Mouse (Mus musculus) hindbrain, embryonic 13.5 days (tissue): ENCODE results near the gene Rcl1. TPM values are rescaled to one million over a fixed set of nuclear protein-coding genes. Genes with fewer than 3 reads are reported as not detected.

Experiments used
- ATAC-seq: fragments of 200-750 bp; cut with Nextera tagmentation; 2 replicates; pipeline ENCODE4 v1.8.0; 2017; ENCODE audit warnings: moderate TSS enrichment; ENCODE audit not compliant: low FRiP score
- H3K27ac ChIP-seq: fragments of 300-500 bp; sonication (generic); 2 replicates; pipeline ENCODE4 v1.5.1; 2015; ENCODE audit warnings: inconsistent platforms, mild to moderate bottlenecking, moderate library complexity
- H3K27me3 ChIP-seq: fragments of 300-500 bp; sonication (generic); 2 replicates; pipeline ENCODE4 v1.6.1; 2015; ENCODE audit warnings: mild to moderate bottlenecking, inconsistent platforms
- H3K36me3 ChIP-seq: fragments of 300-500 bp; sonication (generic); 2 replicates; pipeline ENCODE4 v1.6.1; 2015; ENCODE audit warnings: mild to moderate bottlenecking, inconsistent platforms
- H3K4me1 ChIP-seq: fragments of 300-500 bp; sonication (generic); replicated peaks from 2 replicates; pipeline ENCODE4 v1.6.1; 2015; ENCODE audit warnings: inconsistent platforms
- H3K4me2 ChIP-seq: fragments of 300-500 bp; sonication (generic); 2 replicates; pipeline ENCODE4 v1.6.1; 2015; ENCODE audit warnings: inconsistent platforms, mild to moderate bottlenecking, moderate library complexity
- H3K4me3 ChIP-seq: fragments of 300-500 bp; sonication (generic); 2 replicates; pipeline ENCODE4 v1.5.1; 2015; ENCODE audit warnings: mild to moderate bottlenecking, inconsistent platforms
- H3K9ac ChIP-seq: fragments of 300-500 bp; sonication (generic); 2 replicates; pipeline ENCODE4 v1.6.1; 2015; ENCODE audit warnings: mild to moderate bottlenecking, inconsistent platforms
- H3K9me3 ChIP-seq: fragments of 300-500 bp; sonication (generic); 2 replicates; pipeline ENCODE4 v1.6.1; 2016; ENCODE audit warnings: inconsistent platforms
- WGBS: fragments of 180-500 bp; shearing (Covaris S2); methylation state at CpG from one replicate; pipeline ENCODE4 v1.1.7; 2015; 5-methylcytosine and 5-hydroxymethylcytosine counted together
- polyA plus RNA-seq: library from polyadenylated mRNA; unstranded; fragments of >200 nt; fragmentation: Nextera tagmentation; extraction: Ambion mirVana; gene quantifications from 2 replicates; pipeline ENCODE4 v1.2.1, GENCODE M21; 2015

The Rcl1 gene
- polyA plus RNA-seq, 1 experiment from 2014 or later, result 27.6 TPM

GRCm38 (mm10) chr19:29074802-29075201 lies 26.4 kb upstream of the Rcl1 start:
- no peaks in the 10 kb centered on the region for H3K36me3 ChIP-seq
- no peak overlapping the region for H3K4me2 ChIP-seq
- H3K4me1 ChIP-seq, result 0 out of 2 replicates have a peak, but pooled peaks cover 4% of the 10 kb centered on the region
- no peak for ATAC-seq
- H3K9me3 ChIP-seq, result no peaks in the 10 kb centered on the region
- H3K4me3 ChIP-seq, result no peak overlapping the region
- H3K27ac ChIP-seq, result no peak overlapping the region
- H3K9ac ChIP-seq, result no peak overlapping the region
- no peaks in the 10 kb centered on the region for H3K27me3 ChIP-seq
- 66% methylated on average over 6 of the region's 6 CpGs for WGBS

GRCm38 (mm10) chr19:29088628-29089027 lies 12.5 kb upstream of the Rcl1 start:
- H3K27ac ChIP-seq, result no peak overlapping the region
- 91% methylated on average over 6 of the region's 6 CpGs for WGBS
- no peak overlapping the region for H3K4me2 ChIP-seq
- ATAC-seq, result no peak
- no peaks in the 10 kb centered on the region for H3K27me3 ChIP-seq
- no peaks in the 10 kb centered on the region for H3K9me3 ChIP-seq
- H3K4me1 ChIP-seq, result no peaks in the 10 kb centered on the region
- no peak overlapping the region for H3K9ac ChIP-seq
- no peak overlapping the region for H3K4me3 ChIP-seq
- no peaks in the 10 kb centered on the region for H3K36me3 ChIP-seq

- Histone ChIP-seq H3K4me2 (no peak overlapping the region), H3K4me3 (no peak overlapping the region), H3K9ac (no peak overlapping the region), H3K36me3 (no peaks in the 10 kb centered on the region), H3K4me1 (no peaks in the 10 kb centered on the region), H3K9me3 (no peaks in the 10 kb centered on the region), H3K27ac (no peak overlapping the region), H3K27me3 (no peaks in the 10 kb centered on the region)
- no peak for ATAC-seq
Measured at GRCm38 (mm10) chr19:29092194-29092593, 9.0 kb upstream of the Rcl1 start.

- H3K27me3 ChIP-seq, result 0 out of 2 replicates have a peak, but pooled peaks cover 4% of the 10 kb centered on the region
- no peaks in the 10 kb centered on the region for H3K36me3 ChIP-seq
- H3K4me2 ChIP-seq, result no peak overlapping the region
- H3K4me3 ChIP-seq, result no peak overlapping the region
- no peak for ATAC-seq
- H3K4me1 ChIP-seq, result peaks cover 13% of the 10 kb centered on the region
- H3K9ac ChIP-seq, result no peak overlapping the region
- no peak overlapping the region for H3K27ac ChIP-seq
- 78% methylated on average over 5 of the region's 5 CpGs for WGBS
- no peaks in the 10 kb centered on the region for H3K9me3 ChIP-seq
Measured at GRCm38 (mm10) chr19:29099106-29099505, 2.1 kb upstream of the Rcl1 start.

GRCm38 (mm10) chr19:29099596-29099995 lies 1.6 kb upstream of the Rcl1 start:
- Histone ChIP-seq H3K4me3 (no peak overlapping the region), H3K9me3 (no peaks in the 10 kb centered on the region), H3K36me3 (no peaks in the 10 kb centered on the region), H3K4me1 (peaks cover 13% of the 10 kb centered on the region), H3K4me2 (no peak overlapping the region), H3K9ac (no peak overlapping the region), H3K27ac (no peak overlapping the region), H3K27me3 (0 out of 2 replicates have a peak, but pooled peaks cover 4% of the 10 kb centered on the region)
- 86% methylated on average over 4 of the region's 4 CpGs for WGBS
- ATAC-seq, result no peak

- Histone ChIP-seq H3K9me3 (no peaks in the 10 kb centered on the region), H3K4me2 (peak overlapping the region; percentile 87), H3K4me3 (peak overlapping the region; percentile 89), H3K4me1 (peaks cover 13% of the 10 kb centered on the region), H3K36me3 (no peaks in the 10 kb centered on the region), H3K27ac (no peak overlapping the region), H3K9ac (peak overlapping the region; percentile 76), H3K27me3 (0 out of 2 replicates have a peak, but pooled peaks cover 4% of the 10 kb centered on the region)
- 32% methylated on average over 8 of the region's 8 CpGs for WGBS
- ATAC-seq, result no peak
Measured at GRCm38 (mm10) chr19:29100261-29100660, 914 bp upstream of the Rcl1 start.

- WGBS, result 0% methylated on average over 27 of the region's 27 CpGs
- peak overlapping the region; percentile 82 for H3K9ac ChIP-seq
- no peaks in the 10 kb centered on the region for H3K9me3 ChIP-seq
- H3K36me3 ChIP-seq, result no peaks in the 10 kb centered on the region
- ATAC-seq, result peak; percentile 54
- peak overlapping the region; percentile 89 for H3K4me3 ChIP-seq
- 0 out of 2 replicates have a peak, but pooled peaks cover 4% of the 10 kb centered on the region for H3K27me3 ChIP-seq
- peak overlapping the region; percentile 87 for H3K4me2 ChIP-seq
- no peak overlapping the region for H3K27ac ChIP-seq
- peaks cover 13% of the 10 kb centered on the region for H3K4me1 ChIP-seq
Measured at GRCm38 (mm10) chr19:29101591-29101990, 416 bp downstream of the Rcl1 start.

GRCm38 (mm10) chr19:29102098-29102497 lies 923 bp downstream of the Rcl1 start:
- Histone ChIP-seq H3K4me2 (peak overlapping the region; percentile 87), H3K27me3 (0 out of 2 replicates have a peak, but pooled peaks cover 4% of the 10 kb centered on the region), H3K4me3 (peak overlapping the region; percentile 89), H3K4me1 (peaks cover 13% of the 10 kb centered on the region), H3K36me3 (no peaks in the 10 kb centered on the region), H3K27ac (no peak overlapping the region), H3K9me3 (no peaks in the 10 kb centered on the region), H3K9ac (peak overlapping the region; percentile 82)
- 13% methylated on average over 13 of the region's 13 CpGs for WGBS
- no peak for ATAC-seq

GRCm38 (mm10) chr19:29105816-29106215 lies 4.6 kb downstream of the Rcl1 start:
- Histone ChIP-seq H3K4me1 (peaks cover 5% of the 10 kb centered on the region), H3K36me3 (no peaks in the 10 kb centered on the region), H3K27me3 (no peaks in the 10 kb centered on the region), H3K9ac (no peak overlapping the region), H3K4me2 (no peak overlapping the region), H3K4me3 (no peak overlapping the region), H3K9me3 (no peaks in the 10 kb centered on the region), H3K27ac (no peak overlapping the region)
- ATAC-seq, result no peak
- WGBS, result 97% methylated on average over 4 of the region's 4 CpGs

GRCm38 (mm10) chr19:29106261-29106660 lies 5.1 kb downstream of the Rcl1 start:
- Histone ChIP-seq H3K4me3 (no peak overlapping the region), H3K4me2 (no peak overlapping the region), H3K27ac (no peak overlapping the region), H3K9ac (no peak overlapping the region), H3K9me3 (no peaks in the 10 kb centered on the region), H3K4me1 (peaks cover 5% of the 10 kb centered on the region), H3K36me3 (no peaks in the 10 kb centered on the region), H3K27me3 (no peaks in the 10 kb centered on the region)
- ATAC-seq, result no peak
- WGBS, result 94% methylated on average over 5 of the region's 5 CpGs

GRCm38 (mm10) chr19:29112662-29113061 lies 11.5 kb downstream of the Rcl1 start:
- WGBS, result 75% methylated on average over 8 of the region's 8 CpGs

GRCm38 (mm10) chr19:29113746-29114649 lies 12.8 kb downstream of the Rcl1 start:
- Histone ChIP-seq H3K9ac (no peak overlapping the region), H3K36me3 (peaks cover 13% of the 10 kb centered on the region), H3K4me1 (no peaks in the 10 kb centered on the region), H3K4me3 (no peak overlapping the region), H3K9me3 (no peaks in the 10 kb centered on the region), H3K4me2 (no peak overlapping the region), H3K27ac (no peak overlapping the region), H3K27me3 (no peaks in the 10 kb centered on the region)
- ATAC-seq, result no peak
- 96% methylated on average over 10 of the region's 10 CpGs for WGBS

More at GRCm38 (mm10) chr19:29112662-29113061, 11.5 kb downstream of the Rcl1 start:
- no peak overlapping the region for H3K9ac ChIP-seq
- ATAC-seq, result no peak
- no peak overlapping the region for H3K27ac ChIP-seq
- no peak overlapping the region for H3K4me2 ChIP-seq
- H3K4me1 ChIP-seq, result no peaks in the 10 kb centered on the region
- no peaks in the 10 kb centered on the region for H3K9me3 ChIP-seq
- no peak overlapping the region for H3K4me3 ChIP-seq
- 0 out of 2 replicates have a peak, but pooled peaks cover under 1% of the 10 kb centered on the region for H3K36me3 ChIP-seq
- H3K27me3 ChIP-seq, result no peaks in the 10 kb centered on the region

- Histone ChIP-seq H3K9me3 (no peaks in the 10 kb centered on the region), H3K4me1 (no peaks in the 10 kb centered on the region), H3K27me3 (no peaks in the 10 kb centered on the region), H3K4me3 (no peak overlapping the region), H3K9ac (no peak overlapping the region), H3K4me2 (no peak overlapping the region), H3K27ac (no peak overlapping the region), H3K36me3 (peaks cover 33% of the 10 kb centered on the region)
- no peak for ATAC-seq
- 94% methylated on average over 6 of the region's 6 CpGs for WGBS
Measured at GRCm38 (mm10) chr19:29116796-29117195, 15.6 kb downstream of the Rcl1 start.
